Mouse (Mus musculus) liver, embryonic 14.5 days (tissue): Measurements from ENCODE around the gene Hoxa2. TPM values are rescaled to one million over a fixed set of nuclear protein-coding genes. Genes with fewer than 3 reads are reported as not detected.
A peak's percentile ranks its signal among the peaks of the same experiment; 100 is the strongest.

Experiments used
- ATAC-seq: fragments of 200-750 bp; cut with Nextera tagmentation; 2 replicates; pipeline ENCODE4 v1.8.0; 2017; ENCODE audit warnings: moderate number of reproducible peaks, mild to moderate bottlenecking, moderate library complexity; ENCODE audit not compliant: insufficient read depth
- DNase-seq, 3 experiments: peaks; one replicate each; pipeline ENCODE4 v3.0.0-alpha.2; 2012 to 2013; ENCODE audit warnings: low read depth in 3 of 3, low spot score in 3 of 3
- H3K27ac ChIP-seq: fragments of 300-500 bp; sonication (generic); 2 replicates; pipeline ENCODE4 v1.5.1; 2014; ENCODE audit warnings: moderate library complexity, mild to moderate bottlenecking, control low read depth, inconsistent platforms
- H3K27me3 ChIP-seq: fragments of 300-500 bp; sonication (generic); 2 replicates; pipeline ENCODE4 v1.6.1; 2014; ENCODE audit warnings: mild to moderate bottlenecking, low read length, moderate library complexity; ENCODE audit not compliant: control insufficient read depth, insufficient read depth
- H3K36me3 ChIP-seq: fragments of 300-500 bp; sonication (generic); replicated peaks from 2 replicates; pipeline ENCODE4 v1.6.1; 2014; ENCODE audit warnings: low read depth; ENCODE audit not compliant: control insufficient read depth, insufficient read depth
- H3K4me1 ChIP-seq, 2 experiments: fragments of 200-500 bp in 1 of 2; fragments of 300-500 bp in 1 of 2; sonication (generic) in 1 of 2; replicated peaks; 2 replicates each; pipeline ENCODE4 v1.6.1; 2012 to 2014; ENCODE audit warnings: antibody characterized with exemption in 1 of 2, inconsistent platforms in 1 of 2, low read length in 1 of 2; ENCODE audit not compliant: control insufficient read depth in 2 of 2, insufficient read depth in 2 of 2
- H3K4me2 ChIP-seq: fragments of 300-500 bp; sonication (generic); 2 replicates; pipeline ENCODE4 v1.6.1; 2014; ENCODE audit warnings: low read depth, mild to moderate bottlenecking, control low read depth, moderate library complexity
- H3K4me3 ChIP-seq, 2 experiments: fragments of 200-500 bp in 1 of 2; fragments of 300-500 bp in 1 of 2; sonication (generic) in 1 of 2; 2 replicates each; pipeline ENCODE4 v1.5.1; 2012 to 2014; ENCODE audit warnings: low read depth in 2 of 2, low read length in 2 of 2, mild to moderate bottlenecking in 2 of 2, control low read depth in 1 of 2, inconsistent platforms in 1 of 2, moderate library complexity in 1 of 2; ENCODE audit not compliant: insufficient read depth in 1 of 2
- H3K9ac ChIP-seq: fragments of 300-500 bp; sonication (generic); replicated peaks from 2 replicates; pipeline ENCODE4 v1.6.1; 2014; ENCODE audit warnings: mild to moderate bottlenecking, control low read depth, moderate library complexity
- H3K9me3 ChIP-seq: fragments of 300-500 bp; sonication (generic); 2 replicates; pipeline ENCODE4 v1.6.1; 2016; ENCODE audit warnings: low read length, mixed read lengths; ENCODE audit not compliant: control insufficient read depth
- CTCF ChIP-seq: IDR thresholded peaks from 2 replicates; pipeline ENCODE4 v1.5.1; 2016; ENCODE audit warnings: antibody characterized with exemption, low read depth, control low read depth
- EP300 ChIP-seq: IDR thresholded peaks from 2 replicates; pipeline ENCODE4 v1.6.1; 2016; ENCODE audit warnings: antibody characterized with exemption, low read depth
- WGBS: fragments of 180-500 bp; shearing (Covaris S2); extraction: QIAGEN DNeasy Blood & Tissue Kit; methylation state at CpG from one replicate; pipeline ENCODE4 v1.1.7; 2014; ENCODE audit not compliant: insufficient replicate concordance; 5-methylcytosine and 5-hydroxymethylcytosine counted together
- polyA plus RNA-seq, 2 experiments: library from polyadenylated mRNA; depleted of rRNA in 1 of 2; stranded (reverse) in 1 of 2; unstranded in 1 of 2; fragments of >200 nt; fragmentation: Nextera tagmentation in 1 of 2; extraction: Ambion mirVana in 1 of 2; gene quantifications; 2 replicates each; pipeline versions ENCODE4 v1.2.1 to v1.2.3; 2012 to 2014

Hoxa2 gene
- polyA plus RNA-seq, 2 experiments = 0.14 to 0.26 TPM

DNA sequence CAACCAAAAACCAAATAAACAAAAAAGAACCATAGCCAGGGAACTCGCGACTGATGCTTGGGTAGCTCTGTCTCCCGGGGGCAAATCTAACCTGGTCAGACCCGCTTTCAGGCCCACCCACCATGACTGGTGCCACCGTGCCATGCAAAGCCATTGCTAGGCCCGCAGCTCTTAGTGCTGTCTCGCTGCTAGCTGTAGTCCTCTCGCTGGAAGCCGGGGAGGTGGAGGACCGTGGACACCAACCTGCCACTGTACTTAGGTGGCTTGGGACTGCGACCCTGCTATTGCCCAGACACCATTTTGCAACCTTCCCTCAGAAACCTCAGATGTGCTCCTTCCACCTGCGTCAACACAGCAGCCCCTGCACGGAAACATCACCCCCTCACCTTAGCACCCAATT is 47.3 kb upstream of the Hoxa2 start:
- WGBS = 2% methylated on average over 13 of the region's 13 CpGs
- no peak for ATAC-seq
- Histone ChIP-seq H3K27ac (no peak overlapping the region), H3K4me1 (no peaks in the 10 kb centered on the region), H3K9me3 (no peaks in the 10 kb centered on the region), H3K36me3 (no peaks in the 10 kb centered on the region), H3K4me3 (no peak overlapping the region), H3K9ac (no peak overlapping the region), H3K4me2 (no peak overlapping the region; the same call in 1 of the 2 replicates), H3K27me3 (peaks cover 97% of the 10 kb centered on the region)
- TF ChIP-seq CTCF (no peak), EP300 (no peak)
- DNase-seq = no peak

DNA sequence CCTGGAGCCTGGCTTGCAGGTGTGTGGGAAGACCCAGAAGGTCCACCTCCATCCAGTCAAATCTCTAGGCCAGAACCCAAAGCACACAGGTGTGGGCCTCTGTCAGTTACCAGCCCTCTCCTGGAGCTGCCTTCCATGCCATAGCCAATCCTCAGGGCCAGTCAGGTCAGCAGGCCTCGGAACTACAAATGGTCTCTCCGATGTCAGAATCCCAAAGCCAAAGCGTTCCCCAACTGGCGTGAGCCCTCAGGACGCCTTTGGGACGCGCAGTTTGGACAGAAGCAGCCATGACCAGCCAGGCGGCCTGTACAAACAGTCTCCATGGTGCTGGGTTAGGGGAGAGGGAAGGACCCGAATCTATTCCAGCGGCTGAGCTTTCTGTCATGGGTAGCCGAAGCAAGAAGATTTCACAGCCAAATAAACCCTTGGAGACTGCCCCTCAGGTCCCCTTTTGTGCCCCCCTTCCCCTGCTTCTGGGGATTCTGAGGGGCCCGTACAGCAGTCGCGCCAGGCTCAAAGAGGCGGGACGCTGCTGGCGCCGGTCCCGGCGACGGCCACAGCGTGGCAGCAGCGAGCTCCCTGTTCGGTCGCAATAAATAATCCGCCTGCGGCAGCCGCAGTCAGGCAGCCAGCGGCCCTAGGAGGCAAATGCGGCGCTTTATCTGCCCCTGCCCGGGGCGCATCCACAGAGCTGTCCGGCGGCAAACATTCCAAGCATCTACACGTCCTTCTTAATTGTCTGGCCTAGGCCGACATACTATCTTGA is 46.7 kb upstream of the Hoxa2 start:
- Histone ChIP-seq H3K4me3 (no peak overlapping the region), H3K27me3 (peaks cover 97% of the 10 kb centered on the region), H3K9me3 (no peaks in the 10 kb centered on the region), H3K4me2 (no peak overlapping the region; the same call in 1 of the 2 replicates), H3K27ac (no peak overlapping the region), H3K4me1 (no peaks in the 10 kb centered on the region), H3K36me3 (no peaks in the 10 kb centered on the region), H3K9ac (no peak overlapping the region)
- TF ChIP-seq EP300 = no peak
- peak; percentile 72 for TF ChIP-seq CTCF
- no peak for ATAC-seq
- no peak for DNase-seq
- WGBS = 2% methylated on average over 37 of the region's 37 CpGs

DNA sequence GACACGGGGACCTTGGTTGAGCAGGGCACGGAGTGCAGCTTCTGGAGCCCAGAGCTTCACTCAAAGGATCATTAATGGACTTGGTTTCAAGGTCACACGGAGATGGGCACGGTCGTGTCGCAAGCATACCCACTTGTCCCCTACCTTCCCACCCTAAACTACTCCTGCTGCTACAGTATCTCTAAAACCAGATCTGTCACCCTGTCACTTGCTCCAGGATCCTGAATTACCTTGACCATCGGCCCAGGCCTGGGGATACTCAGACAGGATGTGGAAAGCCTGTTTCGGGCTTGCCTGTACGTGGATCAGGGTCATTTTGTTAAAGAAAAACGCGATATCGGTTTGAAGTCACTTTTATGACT is 45.0 kb upstream of the Hoxa2 start:
- 25% methylated on average over 12 of the region's 12 CpGs for WGBS
- no peak for ATAC-seq
- H3K4me2 ChIP-seq = no peak overlapping the region

DNA sequence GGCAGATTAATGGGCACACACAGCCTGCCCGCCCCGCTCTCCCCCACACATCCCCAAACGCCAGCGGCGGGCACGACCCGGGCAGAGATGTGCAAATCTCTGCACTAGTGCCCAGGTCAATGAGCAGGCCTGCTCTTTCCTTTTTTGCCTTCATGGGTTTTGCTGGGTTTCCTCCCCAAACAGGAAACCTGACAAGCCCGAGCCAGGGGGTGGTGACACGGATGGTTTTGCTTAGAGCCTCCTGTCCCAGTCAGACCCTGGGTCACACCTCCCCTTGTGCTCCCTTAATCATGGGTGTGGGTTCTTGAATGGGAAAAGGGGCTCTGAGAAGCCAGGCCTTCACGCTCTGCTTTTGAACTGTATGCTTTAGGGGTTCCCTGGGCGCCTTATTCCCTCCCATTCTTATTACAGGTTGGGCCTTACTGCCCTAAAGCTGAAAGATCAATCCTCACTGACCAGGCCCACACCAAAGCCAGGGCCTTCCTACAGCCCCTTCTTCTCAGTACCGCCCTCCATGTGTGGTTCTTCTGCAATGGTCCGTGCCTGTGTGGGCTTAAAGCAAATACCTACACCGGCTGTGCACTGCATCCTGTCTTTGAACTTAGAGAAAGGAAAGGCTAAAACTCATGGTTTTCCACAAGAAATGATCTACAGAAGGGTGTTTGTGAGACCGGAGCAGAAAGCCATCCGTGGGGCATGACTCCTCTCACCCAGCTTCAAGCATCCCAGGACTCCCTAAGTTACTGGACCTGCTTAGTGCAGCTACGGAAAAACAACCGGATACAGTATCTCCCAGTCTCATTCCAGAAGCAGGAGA is 44.4 kb upstream of the Hoxa2 start:
- no peaks in the 10 kb centered on the region for H3K4me1 ChIP-seq
- ATAC-seq = no peak
- H3K9ac ChIP-seq = no peak overlapping the region
- TF ChIP-seq CTCF (no peak), EP300 (no peak)
- H3K27ac ChIP-seq = no peak overlapping the region
- no peak overlapping the region for H3K4me3 ChIP-seq
- H3K4me2 ChIP-seq = 0 out of 2 replicates have a peak overlapping the region, but pooled peaks have one; percentile 22
- no peaks in the 10 kb centered on the region for H3K9me3 ChIP-seq
- H3K36me3 ChIP-seq = no peaks in the 10 kb centered on the region
- 10% methylated on average over 18 of the region's 18 CpGs for WGBS
- DNase-seq = no peak
- peaks cover 97% of the 10 kb centered on the region for H3K27me3 ChIP-seq

More for the DNA sequence above, 45.0 kb upstream of the Hoxa2 start:
- Histone ChIP-seq H3K27me3 (peaks cover 97% of the 10 kb centered on the region), H3K4me3 (no peak overlapping the region), H3K9ac (no peak overlapping the region), H3K9me3 (no peaks in the 10 kb centered on the region), H3K36me3 (no peaks in the 10 kb centered on the region), H3K4me1 (no peaks in the 10 kb centered on the region), H3K27ac (no peak overlapping the region)
- TF ChIP-seq EP300 (no peak), CTCF (no peak)
- no peak for DNase-seq
